Mouse (Mus musculus) layer of hippocampus, postnatal 14 days (tissue): Measurements from ENCODE around the gene Rer1. TPM values are rescaled to one million over a fixed set of nuclear protein-coding genes. Genes with fewer than 3 reads are reported as not detected.

Experiments
- DNase-seq, 2 experiments: peaks; one replicate each; pipeline ENCODE4 v3.0.0; 2021 to 2022; ENCODE audit warnings: low spot score in 2 of 2, mixed read lengths in 1 of 2
- total RNA-seq, 2 experiments: library from RNA; stranded (reverse); gene quantifications; 2 replicates each; pipeline ENCODE4 v1.2.3; 2021

Rer1 gene
- total RNA-seq, 2 experiments from 2014 or later, result 60.7 to 66.3 TPM

- no peak for DNase-seq
Measured at GRCm38 (mm10) chr4:155033115-155033514, 53.1 kb downstream of the Rer1 start.

GRCm38 (mm10) chr4:155024170-155025010 lies 61.8 kb downstream of the Rer1 start:
- no peak for DNase-seq

Other genes starting within 250 kb of the Rer1 start
- 1 to 10 TPM; 4.0 to 4.4 TPM for gene Ttc34, start 248.9 kb downstream of the Rer1 start, total RNA-seq
- under 1 TPM; 0.33 to 0.41 TPM for gene Mmel1, start 216.8 kb downstream of the Rer1 start, total RNA-seq
- gene Fam213b, start 187.2 kb downstream of the Rer1 start, total RNA-seq, result 10 to 100 TPM; 34.2 to 40.9 TPM
- gene Tnfrsf14, start 157.8 kb downstream of the Rer1 start, total RNA-seq, result 1 to 10 TPM in 1 of 2 experiments, under 1 TPM in 1; 0.81 to 1.1 TPM
- gene Hes5, start 125.5 kb downstream of the Rer1 start, total RNA-seq, result 10 to 100 TPM; 36.2 to 37.0 TPM
- 10 to 100 TPM; 29.8 to 35.0 TPM for gene Pank4, start 122.3 kb downstream of the Rer1 start, total RNA-seq
- gene Plch2, start 29.6 kb downstream of the Rer1 start, total RNA-seq, result 10 to 100 TPM; 90.9 to 97.9 TPM
- gene Pex10, start 19.4 kb downstream of the Rer1 start, total RNA-seq, result 10 to 100 TPM; 22.1 to 26.3 TPM
- gene Morn1, start 195 bp upstream of the Rer1 start, total RNA-seq, result 10 to 100 TPM; 13.5 to 14.1 TPM
- 100 to 1,000 TPM; 115 to 117 TPM for gene Ski, start 136.2 kb upstream of the Rer1 start, total RNA-seq
- gene Faap20, start 163.4 kb upstream of the Rer1 start, total RNA-seq, result 10 to 100 TPM; 24.2 to 24.5 TPM